Mouse (Mus musculus) cortical plate, adult 2 months (tissue): Measurements from ENCODE around the gene Polr3h.

Experiments
- CTCF ChIP-seq: fragments of 200-500 bp; IDR thresholded peaks from 2 replicates; pipeline ENCODE4 v1.5.1; 2011; ENCODE audit warnings: mild to moderate bottlenecking, control low read depth, low read length; ENCODE audit not compliant: insufficient read depth; ENCODE audit errors: extremely low read depth
- POLR2A ChIP-seq: fragments of 200-500 bp; IDR thresholded peaks from 2 replicates; pipeline ENCODE4 v1.6.1; 2011; ENCODE audit warnings: mild to moderate bottlenecking, low read length, control low read depth; ENCODE audit not compliant: insufficient read depth; ENCODE audit errors: extremely low read depth

DNA sequence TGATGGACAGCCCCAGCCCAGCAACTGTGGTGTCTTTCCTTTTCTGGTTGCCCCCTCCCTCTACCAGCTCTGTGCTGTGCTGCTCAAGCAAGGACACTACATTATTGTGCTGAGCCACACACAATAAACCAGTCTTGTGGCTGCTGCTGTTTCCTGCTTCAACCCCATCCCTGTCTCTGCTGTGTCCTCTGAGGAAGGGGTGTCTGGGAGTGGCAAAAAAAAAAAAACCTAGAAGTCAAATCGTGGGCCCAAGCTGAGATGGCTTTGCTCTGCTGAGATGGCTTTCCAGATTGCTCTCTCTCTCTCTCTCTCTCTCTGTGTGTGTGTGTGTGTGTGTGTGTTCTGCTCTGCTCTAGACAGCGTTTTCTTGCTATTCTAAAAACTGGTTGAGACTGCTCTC, 42.4 kb upstream of the Polr3h start:
- TF ChIP-seq POLR2A (no peak), CTCF (no peak)
